Mouse (Mus musculus) G1E (cell line): ENCODE results near the gene Tex14. TPM values are rescaled to one million over a fixed set of nuclear protein-coding genes. Genes with fewer than 3 reads are reported as not detected.
"Not testable (repeated sequence)": the region's sequence is repeated elsewhere in the genome, so short reads cannot be mapped to it uniquely, and the experiment has no call there.

Experiments used
- ATAC-seq: 2 replicates; pipeline ENCODE4 v1.8.0; 2016; ENCODE audit warnings: mild to moderate bottlenecking; ENCODE audit not compliant: insufficient number of reproducible peaks, poor library complexity, low FRiP score, severe bottlenecking; ENCODE audit errors: extremely low read depth
- DNase-seq: peaks from one replicate; pipeline ENCODE4 v3.0.0; 2012; ENCODE audit warnings: low spot score
- H3K27me3 ChIP-seq: 2 replicates; pipeline ENCODE4 v1.6.1; 2012; ENCODE audit warnings: mild to moderate bottlenecking, low read length, inconsistent platforms; ENCODE audit not compliant: insufficient read depth
- H3K36me3 ChIP-seq: replicated peaks from 2 replicates; pipeline ENCODE3; 2012; ENCODE audit warnings: mild to moderate bottlenecking, inconsistent platforms
- H3K4me1 ChIP-seq: 2 replicates; pipeline ENCODE4 v1.6.1; 2012; ENCODE audit warnings: low read depth, low read length, inconsistent platforms, mixed read lengths; ENCODE audit not compliant: insufficient read depth
- H3K4me3 ChIP-seq: 2 replicates; pipeline ENCODE4 v1.5.1; 2012; ENCODE audit warnings: low read depth, mild to moderate bottlenecking, inconsistent platforms, low read length, moderate library complexity, mixed read lengths
- H3K9me3 ChIP-seq: replicated peaks from 2 replicates; pipeline ENCODE4 v1.6.1; 2012; ENCODE audit warnings: inconsistent platforms
- CTCF ChIP-seq: IDR thresholded peaks from 2 replicates; pipeline ENCODE4 v1.5.1; 2012; ENCODE audit warnings: low read depth, low read length, inconsistent platforms, mixed read lengths
- GATA1 ChIP-seq: IDR thresholded peaks from 2 replicates; pipeline ENCODE4 v1.6.1; 2012; ENCODE audit warnings: borderline replicate concordance, low read length, inconsistent platforms, mixed read lengths
- GATA2 ChIP-seq: IDR thresholded peaks from 2 replicates; pipeline ENCODE4 v1.6.1; 2012; ENCODE audit warnings: low read depth, low read length, inconsistent platforms, borderline replicate concordance
- POLR2AphosphoS5 ChIP-seq: IDR thresholded peaks from 2 replicates; pipeline ENCODE4 v1.6.1; 2012; ENCODE audit warnings: low read depth, low read length, inconsistent platforms; ENCODE audit not compliant: insufficient replicate concordance
- TAL1 ChIP-seq: conservative IDR thresholded peaks from 2 replicates; pipeline ENCODE4 v1.6.1; 2012; ENCODE audit warnings: low read depth, low read length, inconsistent platforms, mixed read lengths
- polyA plus RNA-seq: library from polyadenylated mRNA; stranded (reverse); fragments of >175 nt; gene quantifications from 2 replicates; pipeline ENCODE4 v1.2.3, GENCODE M21; 2012
- total RNA-seq, 2 experiments: library from RNA; stranded (forward) in 1 of 2; stranded (reverse) in 1 of 2; fragments of 200-1000 nt in 1 of 2; fragments of >200 nt in 1 of 2; fragmentation: Nextera tagmentation in 1 of 2; gene quantifications; 2 replicates each; pipeline ENCODE4 v1.2.3; 2014 to 2017

Tex14 gene
- total and polyA plus RNA-seq, 3 experiments = 0.16 TPM; not detected in 2

GRCm38 (mm10) chr11:87447429-87447828 lies 42.6 kb downstream of the Tex14 start:
- ATAC-seq (no peak), DNase-seq (no peak)
- no peak overlapping the region for H3K4me3 ChIP-seq
- H3K27me3 ChIP-seq = no peaks in the 10 kb centered on the region
- H3K4me1 ChIP-seq = peaks cover 18% of the 10 kb centered on the region
- TF ChIP-seq CTCF (no peak), TAL1 (no peak), GATA2 (no peak), GATA1 (no peak), POLR2AphosphoS5 (no peak)
- no peaks in the 10 kb centered on the region for H3K9me3 ChIP-seq
- no peaks in the 10 kb centered on the region for H3K36me3 ChIP-seq

GRCm38 (mm10) chr11:87448081-87448475 lies 43.2 kb downstream of the Tex14 start:
- not testable (repeated sequence) for DNase-seq, H3K9me3 ChIP-seq, H3K27me3 ChIP-seq, H3K36me3 ChIP-seq
- H3K4me3 ChIP-seq = peak overlapping the region; percentile 67; the same call in 1 of the 2 replicates
- peak; percentile 70 for ATAC-seq
- H3K4me1 ChIP-seq = peaks cover 19% of the 10 kb centered on the region

- ATAC-seq (peak; percentile 81), DNase-seq (peak; percentile 48)
- not testable (repeated sequence) for H3K27me3 ChIP-seq, H3K36me3 ChIP-seq, H3K9me3 ChIP-seq, H3K4me3 ChIP-seq
- H3K4me1 ChIP-seq = peaks cover 25% of the 10 kb centered on the region
- TF ChIP-seq POLR2AphosphoS5 = peak; percentile 99; the same call in 1 of the 2 replicates
These were observed 43.8 kb downstream of the Tex14 start for GRCm38 (mm10) chr11:87448476-87449199.

- Histone ChIP-seq H3K4me1 (peaks cover 29% of the 10 kb centered on the region), H3K36me3 (no peaks in the 10 kb centered on the region), H3K4me3 (no peak overlapping the region), H3K27me3 (no peaks in the 10 kb centered on the region; the same call in 1 of the 2 replicates), H3K9me3 (no peaks in the 10 kb centered on the region)
- DNase-seq (no peak), ATAC-seq (no peak)
- TF ChIP-seq CTCF (no peak), GATA2 (no peak), POLR2AphosphoS5 (peak; percentile 90; the same call in 1 of the 2 replicates), GATA1 (no peak), TAL1 (no peak)
These were observed 44.3 kb downstream of the Tex14 start for GRCm38 (mm10) chr11:87449200-87449547.

- not testable (repeated sequence) for H3K9me3 ChIP-seq, H3K27me3 ChIP-seq, H3K36me3 ChIP-seq, ATAC-seq, H3K4me3 ChIP-seq, DNase-seq
- peaks cover 28% of the 10 kb centered on the region for H3K4me1 ChIP-seq
These were observed 45.0 kb downstream of the Tex14 start for GRCm38 (mm10) chr11:87449847-87450246.

- H3K4me1 ChIP-seq = peaks cover 19% of the 10 kb centered on the region
- not testable (repeated sequence) for H3K9me3 ChIP-seq, H3K36me3 ChIP-seq, H3K27me3 ChIP-seq, H3K4me3 ChIP-seq, DNase-seq, ATAC-seq
These were observed 47.9 kb downstream of the Tex14 start for GRCm38 (mm10) chr11:87452779-87453178.

- TF ChIP-seq TAL1 (no peak), POLR2AphosphoS5 (no peak)
- Histone ChIP-seq H3K27me3 (peaks cover 3% of the 10 kb centered on the region; the same call in 1 of the 2 replicates), H3K9me3 (no peaks in the 10 kb centered on the region), H3K4me1 (peaks cover 19% of the 10 kb centered on the region), H3K4me3 (no peak overlapping the region), H3K36me3 (no peaks in the 10 kb centered on the region)
- no peak for DNase-seq
- no peak for ATAC-seq
These were observed 48.6 kb downstream of the Tex14 start for GRCm38 (mm10) chr11:87453216-87454034.
